35 mouse cellular contexts compared by ENCODE assay signal in the genomic region with DNA sequence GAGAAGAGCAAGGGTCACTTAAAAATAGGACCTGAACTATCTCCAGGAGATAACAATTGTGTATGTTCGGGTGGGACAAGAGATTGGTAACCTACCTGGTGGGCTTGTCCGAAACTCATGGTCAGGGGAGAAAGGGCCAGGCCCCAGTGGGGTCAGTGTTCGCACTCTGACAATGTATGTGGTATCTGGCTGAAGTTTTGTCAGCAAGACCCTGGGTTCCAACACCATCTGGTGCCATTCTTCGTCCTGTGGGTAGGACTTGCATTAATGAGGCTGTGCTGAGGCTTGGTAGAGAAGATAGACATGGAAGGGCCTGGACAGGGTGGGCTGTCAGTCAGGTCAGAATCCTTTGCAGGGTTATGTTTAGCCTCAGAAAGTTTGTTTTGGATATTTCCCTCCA. TPM values are rescaled to one million over a fixed set of nuclear protein-coding genes. Genes with fewer than 3 reads are reported as not detected.
"Had no signal": no experiment of that assay in that cellular context is flagged by ENCODE, and none has a peak within 500 bp of the region (broad histone marks: within the 10 kb centered on the region; RNA-seq: fewer than 3 reads in every experiment).

No protein-coding gene starts in this region.

- H3K27ac ChIP-seq: embryonic facial prominence, embryonic 10.5 days; embryonic facial prominence, embryonic 12.5 days; embryonic facial prominence, embryonic 13.5 days; embryonic facial prominence, embryonic 15.5 days; forebrain, embryonic 10.5 days; forebrain, embryonic 12.5 days; forebrain, embryonic 13.5 days; forebrain, embryonic 15.5 days; gastrocnemius, adult 2 months; heart, adult 2 months had no signal

- H3K4me1 ChIP-seq: embryonic facial prominence, embryonic 10.5 days; embryonic facial prominence, embryonic 12.5 days; embryonic facial prominence, embryonic 13.5 days; embryonic facial prominence, embryonic 15.5 days; forebrain, embryonic 13.5 days had no signal

- H3K9ac ChIP-seq: embryonic facial prominence, embryonic 12.5 days; embryonic facial prominence, embryonic 13.5 days; embryonic facial prominence, embryonic 15.5 days; forebrain, embryonic 12.5 days; forebrain, embryonic 13.5 days; forebrain, embryonic 15.5 days had no signal

- H3K4me3 ChIP-seq: embryonic facial prominence, embryonic 10.5 days; embryonic facial prominence, embryonic 12.5 days; embryonic facial prominence, embryonic 13.5 days; embryonic facial prominence, embryonic 15.5 days; erythroblast, embryonic 14.5 days; forebrain, embryonic 10.5 days; forebrain, embryonic 12.5 days; forebrain, embryonic 13.5 days; forebrain, embryonic 15.5 days; gastrocnemius, adult 2 months; heart, adult 2 months had no signal

- H3K27me3 ChIP-seq: embryonic facial prominence, embryonic 12.5 days; embryonic facial prominence, embryonic 13.5 days; embryonic facial prominence, embryonic 15.5 days; forebrain, embryonic 12.5 days; forebrain, embryonic 13.5 days; forebrain, embryonic 15.5 days had no signal

- DNase-seq: cerebellum, adult 2 months; cerebellum, adult 8-10 months; cerebellum, adult 9-10 months; cerebellum, adult 9-11 months; cerebellum, postnatal 10 days; cerebellum, postnatal 14 days; cerebellum, postnatal 36 days; embryo, embryonic 11 days; gastrocnemius, adult 2 months; gastrocnemius, postnatal 10 days; gastrocnemius, postnatal 14 days; gastrocnemius, postnatal 25 days; gastrocnemius, postnatal 36 days; heart, adult 18-20 months; heart, adult 2 months had no signal

- ATAC-seq: forebrain, embryonic 13.5 days; forebrain, embryonic 15.5 days; forebrain, embryonic 16.5 days had no signal

- H3K9me3 ChIP-seq: embryonic facial prominence, embryonic 10.5 days; embryonic facial prominence, embryonic 12.5 days; embryonic facial prominence, embryonic 13.5 days; embryonic facial prominence, embryonic 15.5 days; forebrain, embryonic 10.5 days; forebrain, embryonic 12.5 days; forebrain, embryonic 13.5 days; forebrain, embryonic 15.5 days had no signal

- H3K4me2 ChIP-seq: embryonic facial prominence, embryonic 12.5 days; embryonic facial prominence, embryonic 13.5 days; embryonic facial prominence, embryonic 15.5 days; forebrain, embryonic 12.5 days; forebrain, embryonic 13.5 days; forebrain, embryonic 15.5 days had no signal

RNA-seq across cellular contexts. Expression of a gene that starts 9.0 kb away (rescaled TPM):
- total RNA-seq: common myeloid progenitor, adult 5-6 weeks had no signal

RNA-seq across cellular contexts. Expression of a gene that starts 36.0 kb away (rescaled TPM):
- total RNA-seq: common myeloid progenitor, adult 5-6 weeks; gastrocnemius, adult 18-20 months; gastrocnemius, adult 2 months; gastrocnemius, adult 8-10 months; gastrocnemius, postnatal 10 days; gastrocnemius, postnatal 25 days; gastrocnemius, postnatal 36 days; heart, adult 18-20 months; heart, adult 2 months had no signal
- polyA plus RNA-seq: embryonic facial prominence, embryonic 10.5 days; embryonic facial prominence, embryonic 11.5 days; embryonic facial prominence, embryonic 12.5 days; embryonic facial prominence, embryonic 13.5 days; embryonic facial prominence, embryonic 14.5 days; embryonic facial prominence, embryonic 15.5 days; erythroblast, embryonic 14.5 days; forebrain, embryonic 10.5 days; forebrain, embryonic 11.5 days; forebrain, embryonic 12.5 days; forebrain, embryonic 13.5 days; forebrain, embryonic 14.5 days; forebrain, embryonic 15.5 days; forebrain, embryonic 16.5 days had no signal

RNA-seq across cellular contexts. Expression of a gene that starts 39.6 kb away (rescaled TPM):
- total RNA-seq: common myeloid progenitor, adult 5-6 weeks; granulocyte monocyte progenitor cell, adult 5-6 weeks had no signal
- polyA plus RNA-seq: erythroblast, embryonic 14.5 days had no signal

RNA-seq across cellular contexts. Expression of a gene that starts 41.2 kb away (rescaled TPM):
- total RNA-seq: common myeloid progenitor, adult 5-6 weeks; gastrocnemius, adult 18-20 months; gastrocnemius, adult 2 months; gastrocnemius, adult 8-10 months; gastrocnemius, postnatal 10 days; gastrocnemius, postnatal 14 days; gastrocnemius, postnatal 25 days; gastrocnemius, postnatal 4 days; granulocyte monocyte progenitor cell, adult 5-6 weeks; heart, adult 18-20 months had no signal
- polyA plus RNA-seq: embryonic facial prominence, embryonic 10.5 days; embryonic facial prominence, embryonic 11.5 days; embryonic facial prominence, embryonic 12.5 days; embryonic facial prominence, embryonic 13.5 days; embryonic facial prominence, embryonic 14.5 days; embryonic facial prominence, embryonic 15.5 days; erythroblast, embryonic 14.5 days; forebrain, embryonic 10.5 days; forebrain, embryonic 11.5 days; forebrain, embryonic 12.5 days; forebrain, embryonic 13.5 days; forebrain, embryonic 14.5 days; forebrain, embryonic 15.5 days; forebrain, embryonic 16.5 days; gonadal fat pad, adult 2 months; heart, adult 2 months had no signal
